Mouse (Mus musculus) right cerebral cortex, postnatal 10 days (tissue): ENCODE data around the gene Celsr2.
A peak's percentile ranks its signal among the peaks of the same experiment; 100 is the strongest.

ENCODE experiments used
- DNase-seq, 2 experiments: peaks; one replicate each; pipeline ENCODE4 v3.0.0; 2021; ENCODE audit warnings: low spot score in 2 of 2

Celsr2 gene

DNA sequence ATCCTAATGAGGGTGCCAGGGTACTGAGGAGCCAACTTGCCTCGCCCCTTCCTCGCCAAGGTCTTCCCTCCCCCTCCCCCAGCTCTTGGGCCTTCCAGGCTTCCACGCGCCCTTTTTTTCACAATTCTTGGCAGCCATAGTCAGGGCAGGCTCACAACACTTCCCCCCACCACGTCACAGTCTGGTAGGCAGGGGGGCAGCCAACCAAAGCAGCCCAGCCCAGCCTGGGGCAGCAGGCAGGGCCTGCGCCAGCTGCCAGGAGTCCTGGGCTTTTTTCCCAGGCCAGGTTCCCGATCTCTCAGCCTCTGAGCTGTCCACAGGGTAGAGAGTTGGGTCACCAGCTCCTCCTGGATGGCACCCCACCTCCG, 3.6 kb downstream of the Celsr2 start:
- DNase-seq, result peak; percentile 76 to 80

DNA sequence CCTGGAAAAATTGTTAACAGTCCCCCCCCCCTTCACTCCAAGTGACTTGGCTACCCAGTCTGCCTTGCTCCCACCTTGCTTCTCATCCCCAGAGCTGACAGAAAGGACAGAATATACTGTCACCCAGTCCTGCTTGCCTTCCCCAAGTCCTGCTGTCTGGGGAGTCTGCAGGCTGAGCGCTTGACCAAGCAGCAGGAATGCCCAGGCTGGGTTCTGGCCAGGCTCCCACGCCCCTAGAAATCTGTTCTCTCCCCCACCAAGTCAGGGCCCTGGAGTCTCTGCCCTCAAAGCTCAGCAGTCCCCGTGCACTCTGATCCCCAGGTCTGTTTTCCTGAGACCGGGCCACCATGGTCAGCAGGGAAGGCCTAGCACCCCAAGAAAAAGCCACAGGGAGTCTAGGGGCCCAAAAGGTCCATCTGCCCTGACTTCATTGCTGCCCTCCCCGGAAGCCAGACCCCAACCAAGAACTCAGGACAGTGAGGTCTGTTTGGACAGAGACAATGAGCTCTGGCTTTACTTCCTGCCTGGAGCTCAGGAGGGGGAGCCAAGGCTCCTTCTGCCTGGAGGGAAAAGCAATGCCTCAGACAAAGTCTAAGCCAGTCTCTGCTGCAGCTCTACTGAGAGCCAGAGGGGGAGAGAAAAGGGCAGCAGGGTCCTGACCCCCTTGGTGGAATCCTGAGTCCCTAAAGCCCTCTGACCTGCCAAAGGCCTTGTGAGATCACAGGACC, 4.2 kb downstream of the Celsr2 start:
- DNase-seq, result peak; percentile 36 to 40

DNA sequence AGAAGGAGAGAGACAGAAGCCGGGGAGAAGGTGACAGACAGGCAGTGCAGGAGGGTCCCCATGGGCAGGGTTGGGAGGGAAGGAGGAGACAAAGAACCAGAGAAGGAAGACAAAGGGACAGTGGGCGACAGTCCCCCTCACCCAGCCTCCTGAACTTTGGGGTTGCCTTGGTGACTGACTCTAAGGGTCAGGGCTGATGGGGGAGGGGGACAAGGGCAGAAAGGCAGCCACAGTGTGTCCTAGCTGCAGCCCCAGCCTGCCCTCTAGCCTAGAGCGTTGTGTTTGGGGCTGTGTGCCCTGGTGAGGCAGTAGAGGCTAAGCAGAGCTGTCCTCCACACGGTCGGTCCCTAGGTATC, 5.0 kb downstream of the Celsr2 start:
- peak in 1 of 2 experiments; percentile 38 for DNase-seq

DNA sequence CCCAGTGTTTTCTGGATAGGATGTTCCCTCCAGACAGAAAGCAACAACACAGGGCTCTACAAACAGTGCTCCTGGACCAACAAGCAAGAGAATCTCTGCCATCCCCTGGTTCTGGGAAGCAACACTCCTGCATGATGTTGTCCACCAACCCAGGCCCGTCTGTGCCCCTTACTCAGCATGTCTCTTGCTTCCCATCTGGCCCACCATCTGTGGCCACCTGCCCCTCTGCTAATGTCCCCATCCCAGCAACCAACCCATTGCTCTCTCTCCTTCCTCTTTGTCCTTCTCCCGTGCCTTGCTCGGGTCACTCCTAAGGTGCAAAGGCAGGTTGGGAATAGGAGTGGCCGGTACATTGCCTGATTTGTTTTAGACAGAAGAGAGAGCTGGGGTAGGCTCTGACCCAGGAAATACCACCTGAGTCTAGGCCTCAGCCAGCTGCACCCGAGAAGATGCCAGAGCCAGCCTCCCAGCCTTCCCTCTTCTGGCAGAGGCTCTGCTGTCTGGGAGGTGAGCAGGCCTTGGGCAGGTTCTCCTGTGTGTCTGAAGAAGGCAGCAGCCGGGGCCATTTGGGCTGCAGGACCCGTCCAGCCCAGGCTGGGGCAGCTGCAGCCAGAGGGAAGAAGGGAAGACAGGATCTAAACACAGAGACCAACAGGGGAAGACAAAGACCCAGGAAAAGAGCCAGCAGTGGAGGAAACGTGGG, 5.5 kb downstream of the Celsr2 start:
- peak; percentile 25 to 31 for DNase-seq

DNA sequence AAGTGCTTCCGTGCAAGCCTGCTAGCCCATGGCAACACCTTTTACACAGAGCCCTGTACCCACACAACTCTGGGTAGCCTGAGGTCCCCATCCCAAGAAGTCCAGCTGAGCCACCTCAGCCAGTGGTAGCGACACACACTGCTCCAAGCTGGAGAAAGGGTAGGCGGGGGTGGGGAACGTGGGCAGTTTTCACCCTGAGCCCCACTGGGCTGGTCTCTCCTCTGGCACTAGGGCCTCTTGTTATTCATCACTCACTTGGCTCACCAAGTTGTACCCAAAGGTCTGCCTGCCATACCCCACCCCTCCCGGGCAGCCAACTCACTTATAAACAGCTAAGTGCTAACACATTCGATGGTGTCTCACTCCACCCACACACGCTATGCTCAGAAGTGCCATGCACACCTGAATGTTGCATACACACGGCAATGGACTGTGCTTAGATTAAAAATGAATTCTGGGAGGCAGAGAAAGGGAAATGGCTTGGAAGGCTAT, 6.8 kb downstream of the Celsr2 start:
- DNase-seq, result peak in 1 of 2 experiments; percentile 26

DNA sequence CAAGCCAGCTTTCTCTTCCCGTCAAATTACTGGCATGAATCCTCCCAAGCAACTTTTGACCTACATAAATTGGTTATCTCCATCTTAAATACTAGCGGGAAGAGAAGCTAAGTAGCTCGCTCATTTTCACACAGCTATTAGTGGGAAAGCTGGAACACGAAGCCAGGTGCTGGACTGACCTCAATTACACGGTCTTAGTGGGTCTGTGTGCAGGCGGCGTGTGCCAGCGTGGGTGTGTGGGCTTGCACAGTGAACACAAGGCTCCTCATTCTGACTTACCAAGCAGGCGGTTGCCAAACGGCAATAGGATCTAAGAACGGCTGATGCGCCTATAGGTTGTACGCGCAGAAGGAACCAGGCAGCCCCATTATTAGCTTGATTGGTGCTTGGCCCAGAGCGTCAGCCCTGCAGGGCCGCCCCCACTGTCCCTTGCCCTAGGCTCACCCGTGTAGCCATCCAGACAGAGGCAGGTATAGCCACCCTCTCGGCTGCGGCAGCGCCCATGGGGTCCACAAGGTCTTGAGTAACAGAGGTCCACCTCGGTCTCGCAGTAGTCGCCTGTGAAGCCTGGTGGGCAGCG, 9.0 kb downstream of the Celsr2 start:
- peak in 1 of 2 experiments; percentile 55 for DNase-seq

DNA sequence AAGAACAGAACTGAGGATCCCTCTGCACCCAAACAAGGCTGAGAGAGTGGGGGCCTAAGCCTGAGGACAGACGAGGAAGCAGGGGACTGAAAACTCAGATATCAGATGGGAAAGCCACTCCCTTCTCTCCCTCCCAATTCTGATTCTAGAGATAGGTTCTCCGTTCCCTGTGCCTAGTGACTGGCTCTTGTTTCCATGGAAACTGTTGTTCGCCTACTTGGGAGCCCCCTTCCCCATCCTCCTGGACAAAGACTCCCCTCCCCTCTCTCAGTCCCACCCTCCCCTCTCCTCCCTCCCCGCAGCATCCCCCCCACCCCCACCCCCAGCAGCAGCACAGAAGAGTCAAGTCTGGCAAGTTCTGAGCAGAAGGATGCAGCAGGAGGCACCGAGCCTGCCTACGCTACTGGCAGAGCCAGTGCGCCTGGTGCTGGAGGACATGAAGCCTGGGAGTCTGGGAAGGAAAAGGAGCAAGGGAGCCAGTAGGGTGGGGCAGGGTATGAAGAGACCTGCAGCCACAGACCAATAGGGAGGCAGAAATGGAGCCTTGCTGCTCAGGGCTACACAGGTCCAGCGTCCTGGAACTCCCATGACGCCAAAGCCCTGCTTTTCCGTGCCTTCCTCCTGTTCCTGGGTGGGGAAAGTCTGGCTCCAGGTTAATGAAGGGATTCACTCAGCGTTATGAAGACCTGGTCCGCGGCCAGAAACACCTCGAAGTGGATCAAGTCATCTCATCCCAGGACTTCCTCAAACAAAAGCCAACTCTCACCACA, 9.6 kb downstream of the Celsr2 start:
- DNase-seq, result peak; percentile 76 to 85

DNA sequence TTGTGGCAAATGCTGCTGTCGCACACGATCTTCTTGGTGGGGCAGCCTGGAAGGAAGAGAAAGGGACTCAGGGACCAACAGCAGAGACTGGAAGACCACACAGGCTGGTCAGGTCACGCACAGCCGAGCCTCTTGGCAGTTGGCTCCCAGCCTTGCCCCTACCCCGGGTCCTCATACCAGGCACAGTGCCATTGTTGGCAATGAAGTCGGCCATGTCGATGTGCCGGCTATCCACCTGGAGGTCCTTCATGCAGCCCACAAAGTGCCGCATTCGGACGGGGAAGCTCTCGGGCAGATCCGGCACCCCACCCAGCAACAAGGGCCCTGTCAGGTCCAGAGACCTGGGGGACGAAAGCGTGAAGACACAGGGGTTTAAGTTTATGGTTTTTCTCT, 12.8 kb downstream of the Celsr2 start:
- no peak for DNase-seq

DNA sequence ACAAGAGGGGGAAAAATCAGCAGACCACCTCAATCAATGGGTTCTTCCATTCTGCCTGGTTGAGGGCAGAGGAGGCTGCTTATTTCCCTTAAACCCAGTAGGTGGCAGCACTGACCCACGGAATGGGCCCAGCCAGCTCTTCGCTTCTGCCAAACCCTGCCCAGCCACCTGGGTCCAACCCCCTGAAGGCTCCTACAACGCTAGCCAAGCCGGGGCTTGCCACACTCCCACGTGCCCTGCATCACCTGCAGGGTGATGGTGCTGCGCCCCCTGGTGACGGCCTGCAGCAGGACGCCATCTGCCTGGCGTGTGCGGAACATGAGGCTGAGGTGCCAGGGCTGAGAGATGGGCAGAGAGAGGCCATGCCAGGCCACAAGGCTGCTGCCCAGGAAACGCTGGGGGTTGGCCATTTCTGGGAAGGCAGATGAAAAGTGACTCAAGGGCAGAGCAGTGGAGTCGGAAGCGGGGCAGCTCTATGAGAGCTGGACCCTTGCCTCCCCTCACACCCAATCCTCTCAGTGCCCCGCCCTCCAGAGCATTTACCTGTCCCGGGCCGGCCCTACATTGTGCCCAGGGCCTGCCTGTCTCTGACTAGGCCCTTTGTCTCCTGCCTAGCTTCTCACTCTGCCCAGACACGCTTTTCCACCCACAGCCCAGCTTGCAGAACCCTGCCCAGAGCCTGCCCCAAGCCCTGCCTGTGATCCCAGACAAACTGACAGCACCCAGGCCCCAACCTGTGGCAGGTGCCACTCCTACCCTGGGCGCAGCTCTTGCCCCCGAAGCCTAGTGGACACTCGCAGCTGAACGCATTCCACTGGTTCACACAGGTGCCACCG, 13.4 kb downstream of the Celsr2 start:
- peak; percentile 90 to 91 for DNase-seq

DNA sequence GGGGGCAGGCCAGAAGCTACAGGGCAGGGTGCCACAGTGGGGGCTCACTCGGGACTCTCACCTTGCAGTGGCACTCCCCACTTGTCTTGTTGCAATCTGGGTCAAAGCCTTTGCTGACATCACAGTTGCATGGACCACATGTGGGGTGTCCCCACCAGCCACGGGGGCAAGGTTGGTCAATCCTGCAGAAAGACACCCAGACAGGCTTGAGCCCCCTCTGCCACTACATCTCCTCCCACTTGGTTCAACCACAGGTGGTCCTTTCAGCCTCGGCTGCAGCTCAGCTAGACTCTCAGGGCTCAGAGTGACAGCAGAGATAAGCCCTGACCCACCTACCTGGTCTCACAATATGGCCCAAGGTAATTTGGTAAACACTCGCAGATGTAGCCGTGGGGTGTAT, 14.9 kb downstream of the Celsr2 start:
- DNase-seq, result no peak

DNA sequence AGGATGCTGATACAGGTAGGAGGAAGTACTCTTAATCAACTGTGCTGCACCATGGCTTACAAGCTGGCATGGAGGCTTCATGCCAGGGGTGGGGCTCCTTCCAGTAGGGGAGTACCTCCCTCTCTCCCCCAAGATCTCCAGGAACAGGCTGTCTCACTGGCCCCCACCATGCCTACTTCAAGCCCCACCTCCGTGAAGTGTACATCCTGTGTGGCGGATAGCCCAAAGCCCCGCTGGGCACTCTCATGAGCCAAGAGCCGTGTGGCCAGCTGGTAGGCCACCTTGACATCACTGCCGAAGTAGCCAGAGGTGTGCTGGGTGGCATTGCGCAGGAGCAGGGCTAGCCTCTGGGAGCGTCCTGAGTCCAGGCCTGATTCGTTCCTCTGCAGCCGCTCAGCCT, 17.1 kb downstream of the Celsr2 start:
- DNase-seq, result no peak

DNA sequence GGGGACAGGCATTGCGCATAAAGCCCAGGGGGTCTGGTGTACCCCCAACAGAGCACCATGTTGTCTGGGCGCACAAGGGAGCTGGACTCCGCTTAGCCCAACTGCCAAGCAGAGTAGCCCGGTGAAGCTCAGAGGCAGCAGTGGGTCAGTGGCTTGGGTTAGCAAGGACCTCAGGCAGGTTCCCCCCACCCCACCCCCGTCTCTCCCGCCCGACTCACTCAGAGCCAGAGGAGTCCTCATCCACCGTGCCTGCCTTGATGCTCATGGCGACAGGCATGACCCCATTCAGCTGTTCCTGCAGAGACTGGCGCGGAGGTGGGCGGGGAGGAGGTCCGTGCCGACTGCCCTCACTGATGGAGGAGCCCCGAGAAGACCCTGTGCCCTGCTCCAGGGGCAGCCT, 22.6 kb downstream of the Celsr2 start:
- DNase-seq, result no peak

DNA sequence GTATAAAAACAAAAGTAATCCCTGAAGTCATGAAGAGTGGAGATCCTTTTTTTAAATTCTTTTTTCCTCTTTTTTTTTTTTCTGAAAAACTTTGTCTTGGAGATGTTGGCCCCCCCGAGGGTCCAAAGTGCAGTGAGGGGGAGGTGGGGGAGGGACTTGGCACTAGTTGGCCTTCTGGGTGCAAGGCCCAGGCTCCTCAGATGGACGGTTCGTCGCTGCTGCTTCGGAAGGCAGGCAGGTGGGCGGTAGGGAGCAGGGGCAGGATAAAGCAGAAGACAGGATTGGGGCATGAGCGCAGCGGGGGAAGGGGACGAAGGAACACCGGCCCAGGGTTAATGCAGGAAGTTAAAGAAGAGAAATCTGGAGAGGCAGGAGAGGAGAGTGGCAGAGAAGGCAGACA, 23.1 kb downstream of the Celsr2 start:
- DNase-seq, result no peak

DNA sequence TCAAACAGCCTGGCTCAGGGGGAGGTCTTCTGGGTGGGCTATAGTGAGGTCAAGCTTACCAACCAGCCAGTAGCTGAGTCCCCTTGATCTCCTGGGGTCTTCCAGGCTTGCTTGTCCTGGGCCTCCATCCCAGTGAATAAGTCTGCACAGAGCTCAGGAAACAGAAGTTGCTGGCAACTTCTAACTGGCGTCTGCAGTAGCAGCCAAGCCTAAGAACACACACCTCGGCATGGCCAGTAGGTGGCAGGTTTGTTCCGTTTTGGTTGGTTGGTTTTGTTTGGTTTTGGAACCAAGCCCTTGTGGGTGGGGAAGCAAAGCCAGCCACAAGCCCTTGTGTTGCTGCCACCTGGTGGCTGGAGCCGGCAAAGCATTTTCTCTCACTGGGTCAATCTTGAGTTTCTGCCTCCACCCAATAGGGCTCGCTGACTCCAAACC, 26.2 kb downstream of the Celsr2 start:
- DNase-seq, result peak; percentile 96

DNA sequence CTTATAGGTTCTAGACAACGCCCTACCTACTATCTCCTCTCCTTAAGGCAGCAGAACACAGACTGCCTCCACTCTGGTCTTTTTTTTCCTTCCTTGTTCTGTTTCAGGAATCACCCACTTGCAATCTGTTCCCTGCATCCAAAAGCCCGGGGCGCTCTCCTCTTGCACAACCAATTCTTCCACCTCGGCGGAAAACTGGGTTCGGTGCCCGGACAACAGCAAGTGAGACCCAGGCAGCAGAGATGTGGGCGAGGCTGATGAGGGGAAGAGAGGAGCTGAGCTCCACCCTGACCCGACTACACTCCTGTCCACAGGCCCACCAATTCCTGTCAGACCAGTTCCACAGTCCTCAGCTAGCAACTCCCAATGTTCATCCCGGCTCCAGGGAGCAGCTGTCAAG, 29.2 kb downstream of the Celsr2 start:
- peak; percentile 72 to 84 for DNase-seq

DNA sequence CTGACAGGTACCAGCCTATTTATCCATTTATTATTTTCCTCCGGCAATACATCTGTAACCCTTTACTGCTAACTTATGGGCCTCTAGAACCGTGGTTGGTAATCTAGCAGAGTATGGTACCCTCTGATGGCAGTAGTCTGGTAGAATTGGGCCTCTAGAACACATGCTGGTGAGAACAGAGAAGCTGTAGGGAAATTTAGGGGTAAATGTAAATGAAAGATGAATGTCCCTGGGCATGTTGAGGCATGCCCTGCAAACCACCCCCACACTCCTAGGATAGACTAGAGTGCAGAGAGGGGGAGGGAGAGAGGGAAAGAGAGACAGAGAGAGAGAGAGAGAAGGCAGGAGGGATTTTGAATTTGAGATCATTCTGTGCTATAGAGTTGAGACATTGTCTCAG, 30.9 kb downstream of the Celsr2 start:
- peak in 1 of 2 experiments; percentile 18 for DNase-seq

DNA sequence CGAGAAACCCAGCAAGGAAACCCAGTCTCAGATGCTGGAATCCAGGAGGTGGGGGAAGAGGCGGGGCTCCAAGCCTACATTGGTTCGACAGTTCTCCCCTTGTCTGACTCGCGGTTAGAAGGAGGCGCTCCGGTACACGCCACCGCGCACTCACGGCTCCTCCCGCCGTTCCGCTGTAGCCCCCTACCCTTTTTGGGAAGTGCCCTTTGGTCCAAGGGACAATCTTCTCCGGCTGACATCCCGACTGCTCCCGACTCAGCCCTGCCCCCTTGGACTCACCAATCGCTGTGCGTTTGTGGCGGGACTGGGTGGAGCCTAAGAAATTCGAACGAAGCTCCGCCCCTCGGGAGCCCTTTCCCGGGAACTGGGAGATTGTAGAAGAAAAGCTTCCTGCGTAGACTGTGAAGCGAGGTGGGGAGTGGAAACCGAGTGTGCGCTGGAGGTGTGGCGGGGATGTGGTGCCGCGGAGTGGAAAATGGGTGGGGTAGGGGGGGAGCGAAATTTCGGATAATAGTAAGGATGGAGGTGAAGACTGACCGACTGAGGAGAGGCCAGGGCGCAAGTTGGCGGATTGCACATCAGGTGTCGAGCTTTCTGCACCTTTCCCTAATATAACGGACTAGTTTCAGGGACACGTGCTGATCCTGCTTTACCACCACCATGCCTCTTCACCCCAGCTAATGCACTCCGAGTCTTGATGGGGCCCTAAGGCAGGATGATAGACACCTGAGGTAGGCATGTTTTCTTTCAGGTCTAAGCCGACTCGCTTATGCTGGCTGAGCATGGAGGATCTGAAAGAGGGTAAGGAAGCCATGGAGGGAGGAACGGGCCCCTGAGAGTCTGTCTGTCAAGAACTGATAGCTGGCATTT, 31.6 kb downstream of the Celsr2 start, which contains the start of gene Psrc1:
Psrc1 (plus strand) TSS at position 355 of the 870 bp plus-strand sequence.
- DNase-seq, result peak; percentile 91 to 92

DNA sequence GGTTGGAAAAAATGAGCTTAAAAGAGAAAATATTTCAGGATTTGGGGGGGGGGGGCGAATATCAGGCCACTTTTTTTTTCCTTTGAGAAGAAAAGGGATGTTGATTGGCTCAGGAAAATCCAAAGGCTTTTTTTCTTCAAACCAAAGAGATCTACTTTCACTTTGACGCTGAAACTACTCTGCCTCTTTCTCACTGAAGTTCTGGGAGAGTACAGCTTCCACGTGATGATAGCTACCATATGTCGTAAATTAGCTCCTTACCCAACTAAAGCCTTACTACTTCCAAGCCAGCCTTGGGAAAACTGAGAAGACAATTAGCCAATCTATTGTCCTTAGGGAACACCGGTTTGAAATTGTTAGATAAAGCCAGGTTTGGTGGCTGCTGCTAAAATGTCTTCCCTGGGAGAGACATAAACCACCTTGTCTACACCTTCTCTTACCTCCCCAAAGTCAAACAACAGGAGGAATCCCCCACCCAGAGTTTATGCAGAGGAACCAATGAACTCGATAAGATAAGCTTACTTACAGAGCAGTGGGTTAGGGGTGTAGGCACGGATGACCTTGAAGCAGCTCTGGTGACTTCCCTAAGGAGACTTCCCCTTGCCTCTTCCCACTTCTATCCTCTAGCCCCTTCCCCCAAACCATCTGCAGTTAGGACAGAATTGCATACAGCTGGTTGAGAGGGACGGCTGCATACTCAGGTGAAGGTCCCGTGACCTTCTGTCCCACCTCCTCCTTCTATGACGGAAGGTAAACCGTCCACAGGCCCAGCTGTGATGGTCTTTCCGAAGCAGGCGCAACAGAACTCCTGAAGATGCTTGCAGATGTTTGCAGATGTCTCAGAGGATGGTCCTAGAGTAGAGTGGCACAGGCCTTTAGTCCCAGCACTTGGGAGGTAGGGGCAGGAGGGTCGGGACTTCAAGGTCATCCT, 33.1 kb downstream of the Celsr2 start:
- peak in 1 of 2 experiments; percentile 28 for DNase-seq

DNA sequence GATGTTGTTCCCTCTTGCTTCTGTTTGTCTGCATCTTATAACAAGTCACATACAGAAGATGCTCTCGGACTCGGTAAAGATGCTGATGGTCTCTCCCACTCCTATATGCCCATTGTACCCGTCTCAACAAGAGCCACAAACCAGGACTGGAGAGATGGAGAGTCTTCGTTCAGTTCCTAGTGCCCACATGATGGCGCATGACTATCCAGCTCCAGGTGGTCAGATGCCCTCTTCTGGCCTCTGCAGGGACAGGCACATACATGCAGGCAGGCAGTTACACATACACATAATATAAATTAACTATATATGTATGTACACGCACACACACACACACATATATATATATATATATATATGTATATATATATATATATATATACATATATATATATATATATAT, 34.7 kb downstream of the Celsr2 start:
- DNase-seq, result peak in 1 of 2 experiments; percentile 29
